Mouse (Mus musculus) megakaryocyte, adult 5-6 weeks (primary cell): ENCODE measurements around the gene Hsh2d. TPM values are rescaled to one million over a fixed set of nuclear protein-coding genes. Genes with fewer than 3 reads are reported as not detected.
A peak's percentile ranks its signal among the peaks of the same experiment; 100 is the strongest.

Source experiments
- ATAC-seq: 2 replicates; pipeline ENCODE4 v1.8.0; 2016; ENCODE audit warnings: mild to moderate bottlenecking, inconsistent platforms; ENCODE audit not compliant: poor library complexity, severe bottlenecking
- total RNA-seq, 2 experiments: library from RNA; stranded (forward) in 1 of 2; stranded (reverse) in 1 of 2; fragments of 153-499, 151-499 nt in 1 of 2; fragments of 221-1000, 200-1000 nt in 1 of 2; gene quantifications; 2 replicates each; pipeline versions ENCODE4 v1.2.3 to v1.2.4; 2015 to 2017

Hsh2d gene
- total RNA-seq, 2 experiments from 2014 or later, result 6.9 to 8.3 TPM

DNA sequence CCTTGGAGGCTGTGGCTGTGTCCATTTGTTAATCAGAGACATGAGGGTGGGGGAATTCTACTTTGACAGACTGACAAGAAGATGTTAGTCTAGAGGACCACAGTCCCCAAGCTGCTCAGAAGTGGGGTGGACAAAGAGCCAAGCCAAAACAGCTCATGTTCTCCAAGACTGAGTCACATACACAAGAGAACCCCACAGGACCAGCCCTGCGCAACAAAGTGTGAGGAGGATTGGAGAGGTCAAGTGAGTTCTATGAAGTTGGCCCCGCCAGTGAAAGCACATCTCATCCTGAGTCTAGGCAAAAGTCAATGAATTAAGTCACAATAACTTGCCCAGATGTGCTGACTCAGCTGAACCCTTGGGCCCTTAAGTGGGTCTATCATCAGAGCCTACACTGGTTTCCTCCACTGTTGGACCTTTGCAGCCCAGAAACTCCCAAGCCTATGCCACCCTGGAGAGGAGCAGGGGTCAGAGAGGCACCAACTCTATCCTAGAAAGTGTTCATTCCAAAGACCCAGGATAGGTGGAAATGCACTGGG lies 1.6 kb upstream of the Hsh2d start:
- ATAC-seq, result no peak

DNA sequence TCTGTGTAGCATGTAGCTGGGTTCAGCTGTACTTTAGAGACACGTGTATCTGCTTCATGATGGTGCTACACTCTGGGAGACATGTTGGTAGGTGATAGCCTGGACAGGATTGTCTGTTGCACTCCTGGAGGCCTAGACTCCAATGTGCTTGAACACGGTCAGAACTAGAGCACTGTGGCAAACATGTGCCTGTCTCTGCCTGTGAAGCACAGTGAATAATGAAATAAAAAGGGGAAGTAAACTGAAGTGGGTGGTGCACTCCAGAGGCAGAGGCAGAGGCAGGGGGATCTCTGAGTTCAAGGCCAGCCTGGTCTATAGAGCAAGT lies 739 bp downstream of the Hsh2d start:
- ATAC-seq, result peak; percentile 75

DNA sequence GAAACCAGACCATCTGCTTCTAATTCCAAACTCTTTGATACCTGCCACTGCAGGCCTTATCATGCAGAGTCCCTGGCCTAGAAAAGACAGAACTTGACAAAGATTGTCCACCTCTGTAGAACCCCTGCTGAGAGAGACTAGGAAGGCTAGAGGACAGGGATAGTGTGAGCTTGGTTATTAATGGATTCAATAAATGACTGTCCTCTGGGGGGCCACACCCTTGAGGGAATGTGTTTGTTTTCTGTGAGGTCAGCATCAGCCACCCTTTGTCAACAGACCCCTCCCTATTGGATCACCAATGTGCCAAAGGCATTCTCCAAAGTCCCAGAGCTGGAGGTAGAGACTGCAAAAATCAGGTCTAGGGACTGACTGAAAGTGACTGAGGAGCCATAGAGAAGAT lies 2.6 kb downstream of the Hsh2d start:
- no peak for ATAC-seq

DNA sequence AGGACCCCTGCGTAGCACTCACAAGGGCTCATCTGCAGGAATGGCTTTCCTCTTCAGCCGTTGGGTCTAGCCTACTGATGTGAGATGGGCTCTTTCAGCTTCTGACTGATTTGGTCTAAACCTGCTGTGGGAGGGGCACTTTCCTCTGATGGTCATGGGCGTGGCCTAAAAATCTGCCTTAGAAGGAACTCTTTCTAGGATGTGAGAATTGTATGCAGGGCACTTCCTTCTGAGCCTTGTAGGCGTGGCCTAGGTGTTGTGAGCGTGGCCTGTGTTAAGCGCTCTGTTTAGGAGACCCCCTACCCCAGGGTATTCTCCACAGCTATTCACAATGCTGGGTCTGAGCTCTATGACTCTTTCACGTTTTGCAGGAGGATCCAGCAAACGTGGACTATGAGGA lies 8.6 kb downstream of the Hsh2d start:
- peak; percentile 81 for ATAC-seq

- ATAC-seq, result no peak
These were observed 19.1 kb downstream of the Hsh2d start for GRCm38 (mm10) chr8:72208582-72208981.

- ATAC-seq, result no peak
These were observed 20.8 kb downstream of the Hsh2d start for GRCm38 (mm10) chr8:72210222-72210621.

DNA sequence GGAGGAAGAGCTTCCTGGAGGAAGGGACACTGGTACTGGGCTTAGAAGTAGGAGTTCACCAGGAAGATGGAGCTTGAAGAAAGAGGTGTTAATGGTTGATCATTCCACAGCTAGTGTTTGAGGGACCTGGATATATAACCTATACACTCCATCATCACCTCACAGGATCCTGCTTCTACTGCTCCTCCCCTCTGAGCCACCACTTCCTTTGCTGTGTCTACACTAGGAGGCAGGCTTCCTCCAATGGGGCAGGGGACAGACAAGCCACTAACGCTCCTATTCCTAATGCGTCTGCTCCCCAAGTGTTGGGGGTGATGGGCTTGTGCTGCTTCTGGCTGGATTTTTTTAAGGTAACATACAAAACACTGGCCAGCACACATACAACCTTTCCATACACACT lies 21.3 kb downstream of the Hsh2d start:
- ATAC-seq, result peak; percentile 44; the same call in 1 of the 2 replicates

DNA sequence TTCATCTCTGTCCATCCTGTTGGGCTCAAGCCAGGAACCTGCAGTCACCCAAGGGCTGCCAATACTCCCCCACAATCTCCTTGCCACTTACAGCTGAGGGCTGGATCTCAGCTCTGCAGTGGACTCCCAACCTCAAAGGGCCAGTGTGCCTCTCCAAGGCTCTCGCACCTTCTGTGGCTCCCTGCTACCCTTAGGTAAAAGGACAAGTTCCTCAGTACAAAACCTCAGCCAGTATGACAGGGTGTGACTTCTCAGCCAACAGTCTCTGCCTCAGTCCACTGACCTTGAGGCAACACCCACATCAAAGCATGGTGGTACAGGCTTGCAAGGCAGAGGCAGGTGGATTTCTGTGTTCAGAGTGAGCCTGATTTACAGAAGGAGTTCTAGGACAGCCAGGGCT lies 22.4 kb downstream of the Hsh2d start:
- ATAC-seq, result no peak

GRCm38 (mm10) chr8:72212751-72213150 lies 23.3 kb downstream of the Hsh2d start, which contains the start of gene Cib3:
Gene Cib3 (minus strand): TSS chr8:72212837.
- ATAC-seq, result no peak

- ATAC-seq, result no peak
These were observed 24.1 kb downstream of the Hsh2d start, which contains the start of gene Gm11034 for GRCm38 (mm10) chr8:72213536-72213935. Gene Gm11034 (minus strand): TSS chr8:72213636.

DNA sequence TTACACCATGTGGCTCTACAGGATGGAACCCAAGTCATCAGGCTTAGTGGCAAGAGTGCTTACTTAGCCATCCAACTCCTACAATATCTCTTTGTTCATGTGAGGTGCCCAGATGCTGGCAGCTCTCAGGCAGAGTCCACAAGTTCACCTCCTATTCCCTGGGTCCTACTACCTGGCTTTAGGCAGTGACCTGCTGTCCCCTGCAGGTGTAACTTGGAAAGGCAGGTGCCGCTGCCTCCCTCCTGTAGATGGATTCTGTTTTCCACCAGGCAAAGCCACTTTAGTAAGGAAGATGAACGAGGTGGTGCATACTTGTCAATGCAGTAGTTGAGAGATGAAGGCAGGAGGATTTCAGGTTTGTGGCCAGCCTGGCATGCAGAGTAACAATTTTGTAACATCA lies 25.6 kb downstream of the Hsh2d start:
- ATAC-seq, result peak; percentile 33; the same call in 1 of the 2 replicates

- peak; percentile 77 for ATAC-seq
These were observed 26.4 kb downstream of the Hsh2d start for GRCm38 (mm10) chr8:72215871-72216270.

DNA sequence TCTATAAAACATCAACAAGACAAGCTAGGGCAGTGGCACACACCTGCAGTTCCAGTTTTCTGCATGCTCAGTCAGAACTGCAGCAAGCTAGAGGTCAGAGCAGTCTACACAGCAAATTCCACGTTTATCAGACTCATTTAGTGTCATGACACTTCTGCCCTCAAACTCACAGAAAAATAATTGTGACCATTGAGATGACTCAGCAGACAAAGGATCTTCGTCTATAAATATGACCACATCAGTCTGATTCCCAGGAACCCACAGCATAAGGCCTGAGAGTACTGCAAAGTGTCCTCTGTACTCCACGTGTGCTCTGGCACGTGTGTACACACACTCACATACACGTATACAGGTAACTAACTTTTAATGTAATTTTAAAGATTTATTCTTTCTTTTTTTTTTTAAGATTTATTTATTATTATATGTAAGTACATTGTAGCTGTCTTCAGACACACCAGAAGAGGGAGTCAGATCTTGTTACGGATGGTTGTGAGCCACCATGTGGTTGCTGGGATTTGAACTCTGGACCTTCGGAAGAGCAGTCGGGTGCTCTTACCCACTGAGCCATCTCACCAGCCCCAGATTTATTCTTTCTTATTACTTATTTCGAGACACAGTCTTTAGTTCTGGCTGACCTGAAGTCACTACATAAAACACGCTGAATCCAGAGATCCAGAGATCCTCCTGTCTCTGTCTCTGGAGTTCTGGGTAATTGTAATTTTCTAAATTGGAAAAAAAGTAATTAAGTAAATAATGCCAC lies 29.5 kb downstream of the Hsh2d start:
- ATAC-seq, result no peak

DNA sequence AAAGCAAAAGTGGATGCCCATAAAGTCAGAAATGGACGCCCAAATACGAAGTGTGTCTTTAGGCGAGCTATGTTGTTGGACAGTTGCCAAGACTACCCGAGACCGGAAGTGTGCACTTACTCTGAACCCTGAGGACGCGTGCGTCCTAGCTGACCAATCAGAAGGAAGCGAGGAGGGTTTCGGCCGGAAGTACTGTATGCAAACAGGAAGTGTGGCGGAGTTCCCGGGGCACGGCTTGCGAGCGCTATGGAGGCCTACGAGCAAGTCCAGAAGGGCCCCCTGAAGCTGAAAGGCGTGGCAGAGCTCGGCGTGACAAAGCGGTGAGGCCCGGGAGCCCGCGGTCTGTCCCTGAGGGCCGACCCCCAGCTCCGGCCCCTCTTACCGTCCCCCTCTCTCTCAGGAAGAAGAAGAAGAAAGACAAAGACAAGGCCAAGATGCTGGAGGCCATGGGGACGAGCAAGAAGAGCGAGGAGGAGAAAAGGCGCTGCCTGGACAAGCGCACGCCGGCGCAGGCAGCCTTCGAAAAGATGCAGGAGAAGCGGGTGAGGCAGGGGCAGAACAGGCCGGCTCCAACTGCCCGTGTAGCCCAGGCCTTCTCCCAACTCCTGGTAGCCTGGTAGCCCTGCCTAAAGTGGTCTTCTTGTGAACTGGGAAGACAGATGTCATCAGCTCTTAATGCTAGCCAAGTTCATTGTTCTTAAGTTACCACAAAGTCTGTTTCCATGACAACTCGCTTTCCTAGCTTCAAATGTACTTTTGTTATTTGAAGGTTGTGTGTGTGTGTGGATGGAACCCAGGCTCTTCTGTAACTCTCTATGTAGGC lies 30.3 kb downstream of the Hsh2d start, which contains the start of gene Fam32a:
TSS of gene Fam32a (plus strand) at position 190 of the 823 bp plus-strand sequence.
- peak; percentile 90 for ATAC-seq

GRCm38 (mm10) chr8:72220758-72221157 lies 31.3 kb downstream of the Hsh2d start:
- no peak for ATAC-seq

DNA sequence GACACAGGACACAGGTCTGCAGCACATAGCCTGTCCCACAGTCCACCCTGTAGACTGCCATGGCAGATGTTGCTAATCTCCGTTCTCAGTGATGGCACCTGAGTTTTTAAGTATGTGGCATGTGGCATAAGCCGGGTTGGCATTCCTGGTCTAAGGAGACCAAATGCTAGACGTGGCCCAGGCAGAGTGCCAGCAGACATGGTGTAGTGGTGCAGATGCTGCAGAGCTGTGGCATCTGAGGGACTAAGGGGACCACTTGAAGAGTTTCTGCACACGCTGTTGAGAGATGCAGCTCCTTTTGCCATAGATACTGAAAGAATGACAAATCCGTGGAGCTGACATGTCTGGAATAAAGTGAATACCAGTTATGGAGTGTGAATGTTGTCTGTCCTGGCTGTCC lies 33.2 kb downstream of the Hsh2d start:
- no peak for ATAC-seq

GRCm38 (mm10) chr8:72239499-72240402 lies 50.3 kb downstream of the Hsh2d start, which contains the start of gene Ap1m1:
Gene Ap1m1 (plus strand): TSS chr8:72240018.
- peak; percentile 83 for ATAC-seq

GRCm38 (mm10) chr8:72240403-72240763 lies 50.9 kb downstream of the Hsh2d start:
- ATAC-seq, result peak; percentile 17; the same call in 1 of the 2 replicates

- ATAC-seq, result no peak
These were observed 51.5 kb downstream of the Hsh2d start for GRCm38 (mm10) chr8:72240951-72241350.

- no peak for ATAC-seq
These were observed 52.8 kb downstream of the Hsh2d start for GRCm38 (mm10) chr8:72242226-72242625.
